Mouse (Mus musculus) brown adipose tissue, adult 24 weeks (tissue): Measurements from ENCODE around the gene Cbr2. TPM values are rescaled to one million over a fixed set of nuclear protein-coding genes. Genes with fewer than 3 reads are reported as not detected.
A peak's percentile ranks its signal among the peaks of the same experiment; 100 is the strongest.
"Not testable (repeated sequence)": the region's sequence is repeated elsewhere in the genome, so short reads cannot be mapped to it uniquely, and the experiment has no call there.

Source experiments
- H3K27ac ChIP-seq: fragments of 200-500 bp; replicated peaks from 2 replicates; pipeline ENCODE4 v1.5.1; 2012; ENCODE audit warnings: low read depth, mild to moderate bottlenecking, low read length
- H3K4me1 ChIP-seq: fragments of 200-500 bp; 2 replicates; pipeline ENCODE4 v1.6.1; 2012; ENCODE audit warnings: low read length, mixed read lengths; ENCODE audit not compliant: control insufficient read depth, insufficient read depth, insufficient read length
- H3K4me3 ChIP-seq: fragments of 200-500 bp; 2 replicates; pipeline ENCODE4 v1.5.1; 2012; ENCODE audit warnings: low read depth, mild to moderate bottlenecking, low read length, moderate library complexity; ENCODE audit not compliant: insufficient read depth
- polyA plus RNA-seq: library from polyadenylated mRNA; stranded (reverse); fragments of >200 nt; gene quantifications from 2 replicates; pipeline ENCODE4 v1.2.4, GENCODE M21; 2012; ENCODE audit not compliant: missing spikeins, insufficient read depth, insufficient read length

The Cbr2 gene
- polyA plus RNA-seq, 1 experiment: 26.0 TPM

GRCm38 (mm10) chr11:120749430-120749829, 17.5 kb upstream of the Cbr2 start:
- Histone ChIP-seq H3K4me1 (peaks cover 5% of the 10 kb centered on the region; the same call in 1 of the 2 replicates), H3K27ac (no peak overlapping the region), H3K4me3 (no peak overlapping the region)

- peak overlapping the region; percentile 82 for H3K27ac ChIP-seq
- H3K4me3 ChIP-seq: no peak overlapping the region
- H3K4me1 ChIP-seq: peaks cover 5% of the 10 kb centered on the region; the same call in 1 of the 2 replicates
Observed at GRCm38 (mm10) chr11:120747974-120748373, 16.1 kb upstream of the Cbr2 start.

GRCm38 (mm10) chr11:120744121-120744701, 12.3 kb upstream of the Cbr2 start:
- H3K27ac ChIP-seq: no peak overlapping the region
- H3K4me3 ChIP-seq: no peak overlapping the region

GRCm38 (mm10) chr11:120740981-120741380, 9.1 kb upstream of the Cbr2 start:
- Histone ChIP-seq H3K4me3 (no peak overlapping the region), H3K27ac (no peak overlapping the region), H3K4me1 (no peaks in the 10 kb centered on the region)

More at GRCm38 (mm10) chr11:120744121-120744701, 12.3 kb upstream of the Cbr2 start:
- H3K4me1 ChIP-seq: peaks cover 5% of the 10 kb centered on the region; the same call in 1 of the 2 replicates

- no peak overlapping the region for H3K4me3 ChIP-seq
- peaks cover 12% of the 10 kb centered on the region for H3K4me1 ChIP-seq
- no peak overlapping the region for H3K27ac ChIP-seq
Observed at GRCm38 (mm10) chr11:120736424-120736823, 4.5 kb upstream of the Cbr2 start.

GRCm38 (mm10) chr11:120733521-120733920, 1.6 kb upstream of the Cbr2 start:
- Histone ChIP-seq H3K27ac (no peak overlapping the region), H3K4me3 (no peak overlapping the region), H3K4me1 (peaks cover 16% of the 10 kb centered on the region)

- H3K27ac ChIP-seq: peak overlapping the region; percentile 44
- peak overlapping the region; percentile 34 for H3K4me3 ChIP-seq
- H3K4me1 ChIP-seq: peaks cover 16% of the 10 kb centered on the region
Observed at GRCm38 (mm10) chr11:120731395-120731794, 519 bp downstream of the Cbr2 start.

- Histone ChIP-seq H3K27ac (no peak overlapping the region), H3K4me3 (no peak overlapping the region), H3K4me1 (peaks cover 16% of the 10 kb centered on the region)
Observed at GRCm38 (mm10) chr11:120730331-120730870, 1.5 kb downstream of the Cbr2 start.

GRCm38 (mm10) chr11:120729432-120730050, 2.4 kb downstream of the Cbr2 start:
- not testable (repeated sequence) for H3K4me3 ChIP-seq, H3K27ac ChIP-seq
- H3K4me1 ChIP-seq: peaks cover 16% of the 10 kb centered on the region

- H3K4me1 ChIP-seq: peaks cover 16% of the 10 kb centered on the region
- H3K27ac ChIP-seq: no peak overlapping the region
- H3K4me3 ChIP-seq: no peak overlapping the region
Observed at GRCm38 (mm10) chr11:120728530-120729240, 3.2 kb downstream of the Cbr2 start.

GRCm38 (mm10) chr11:120727564-120727963, 4.3 kb downstream of the Cbr2 start:
- no peak overlapping the region for H3K27ac ChIP-seq

GRCm38 (mm10) chr11:120727169-120727527, 4.8 kb downstream of the Cbr2 start, which contains the start of gene Dcxr:
Dcxr (minus strand) TSS chr11:120727281.
- H3K27ac ChIP-seq: no peak within 1 kb of the TSS
- H3K4me3 ChIP-seq: peak within 1 kb of the TSS; percentile 62
- peaks cover 5% of the 10 kb centered on the region for H3K4me1 ChIP-seq

More at GRCm38 (mm10) chr11:120727564-120727963, 4.3 kb downstream of the Cbr2 start:
- Histone ChIP-seq H3K4me3 (no peak overlapping the region), H3K4me1 (peaks cover 8% of the 10 kb centered on the region)

- peak overlapping the region; percentile 62 for H3K4me3 ChIP-seq
- H3K27ac ChIP-seq: no peak overlapping the region
- peaks cover 5% of the 10 kb centered on the region for H3K4me1 ChIP-seq
Observed at GRCm38 (mm10) chr11:120726243-120727168, 5.4 kb downstream of the Cbr2 start.

GRCm38 (mm10) chr11:120723509-120723908, 8.4 kb downstream of the Cbr2 start:
- H3K27ac ChIP-seq: no peak overlapping the region
- no peak overlapping the region for H3K4me3 ChIP-seq
- no peaks in the 10 kb centered on the region; the same call in 1 of the 2 replicates for H3K4me1 ChIP-seq
